Mouse (Mus musculus) limb, embryonic 12.5 days (tissue): ENCODE data around the gene Wwc2. TPM values are rescaled to one million over a fixed set of nuclear protein-coding genes. Genes with fewer than 3 reads are reported as not detected.

Experiments
- ATAC-seq: fragments of 200-750 bp; cut with Nextera tagmentation; 2 replicates; pipeline ENCODE4 v1.8.0; 2017; ENCODE audit warnings: low read depth, moderate TSS enrichment; ENCODE audit not compliant: insufficient number of reproducible peaks, insufficient read depth, low FRiP score, low TSS enrichment
- H3K27ac ChIP-seq: fragments of 300-500 bp; sonication (generic); 2 replicates; pipeline ENCODE4 v1.5.1; 2016; ENCODE audit warnings: mild to moderate bottlenecking, moderate library complexity
- H3K27me3 ChIP-seq: fragments of 300-500 bp; sonication (generic); 2 replicates; pipeline ENCODE4 v1.6.1; 2016; ENCODE audit warnings: mild to moderate bottlenecking, moderate library complexity
- H3K36me3 ChIP-seq: fragments of 300-500 bp; sonication (generic); 2 replicates; pipeline ENCODE4 v1.6.1; 2016; ENCODE audit warnings: mild to moderate bottlenecking, moderate library complexity
- H3K4me1 ChIP-seq: fragments of 300-500 bp; sonication (generic); replicated peaks from 2 replicates; pipeline ENCODE4 v1.6.1; 2016
- H3K4me2 ChIP-seq: fragments of 300-500 bp; sonication (generic); 2 replicates; pipeline ENCODE4 v1.6.1; 2016; ENCODE audit warnings: mild to moderate bottlenecking, moderate library complexity
- H3K4me3 ChIP-seq: fragments of 300-500 bp; sonication (generic); replicated peaks from 2 replicates; pipeline ENCODE4 v1.5.1; 2016; ENCODE audit warnings: mild to moderate bottlenecking
- H3K9ac ChIP-seq: fragments of 300-500 bp; sonication (generic); replicated peaks from 2 replicates; pipeline ENCODE4 v1.6.1; 2016; ENCODE audit warnings: mild to moderate bottlenecking, moderate library complexity
- H3K9me3 ChIP-seq: fragments of 300-500 bp; sonication (generic); 2 replicates; pipeline ENCODE4 v1.6.1; 2016; ENCODE audit warnings: mild to moderate bottlenecking, moderate library complexity
- WGBS: fragments of 180-500 bp; shearing (Covaris S2); methylation state at CpG from one replicate; pipeline ENCODE4 v1.1.7; 2016; 5-methylcytosine and 5-hydroxymethylcytosine counted together
- polyA plus RNA-seq: library from polyadenylated mRNA; unstranded; fragments of >200 nt; fragmentation: Nextera tagmentation; extraction: Ambion mirVana; gene quantifications from 2 replicates; pipeline ENCODE4 v1.2.1, GENCODE M21; 2016

Gene Wwc2
- polyA plus RNA-seq, 1 experiment from 2014 or later: 17.0 TPM

- Histone ChIP-seq H3K27me3 (no peaks in the 10 kb centered on the region), H3K4me2 (no peak overlapping the region), H3K4me3 (no peak overlapping the region), H3K36me3 (no peaks in the 10 kb centered on the region), H3K4me1 (peaks cover 6% of the 10 kb centered on the region; the same call in 1 of the 2 replicates), H3K9me3 (0 out of 2 replicates have a peak, but pooled peaks cover 3% of the 10 kb centered on the region), H3K27ac (no peak overlapping the region), H3K9ac (no peak overlapping the region)
- 93% methylated on average over 15 of the region's 15 CpGs for WGBS
- ATAC-seq: no peak
Observed at GRCm38 (mm10) chr8:47786323-47786722, 204.4 kb downstream of the Wwc2 start.

- ATAC-seq: no peak
- no peak overlapping the region for H3K4me3 ChIP-seq
- no peaks in the 10 kb centered on the region for H3K36me3 ChIP-seq
- H3K9me3 ChIP-seq: 0 out of 2 replicates have a peak, but pooled peaks cover 3% of the 10 kb centered on the region
- no peak overlapping the region for H3K9ac ChIP-seq
- WGBS: 69% methylated on average over 7 of the region's 7 CpGs
- peaks cover 6% of the 10 kb centered on the region; the same call in 1 of the 2 replicates for H3K4me1 ChIP-seq
- H3K4me2 ChIP-seq: no peak overlapping the region
- no peak overlapping the region for H3K27ac ChIP-seq
- H3K27me3 ChIP-seq: no peaks in the 10 kb centered on the region
Observed at GRCm38 (mm10) chr8:47784436-47784835, 206.3 kb downstream of the Wwc2 start.

- no peak overlapping the region for H3K4me3 ChIP-seq
- WGBS: 89% methylated on average over 6 of the region's 6 CpGs
- H3K9me3 ChIP-seq: 0 out of 2 replicates have a peak, but pooled peaks cover 3% of the 10 kb centered on the region
- no peak overlapping the region for H3K9ac ChIP-seq
- no peak overlapping the region for H3K27ac ChIP-seq
- H3K27me3 ChIP-seq: no peaks in the 10 kb centered on the region
- H3K4me2 ChIP-seq: no peak overlapping the region
- no peak for ATAC-seq
- peaks cover 6% of the 10 kb centered on the region; the same call in 1 of the 2 replicates for H3K4me1 ChIP-seq
- no peaks in the 10 kb centered on the region for H3K36me3 ChIP-seq
Observed at GRCm38 (mm10) chr8:47783944-47784343, 206.8 kb downstream of the Wwc2 start.

- Histone ChIP-seq H3K9me3 (0 out of 2 replicates have a peak, but pooled peaks cover 3% of the 10 kb centered on the region), H3K27ac (no peak overlapping the region), H3K36me3 (no peaks in the 10 kb centered on the region)
Observed at GRCm38 (mm10) chr8:47783544-47783943, 207.2 kb downstream of the Wwc2 start.

GRCm38 (mm10) chr8:47781881-47782280 is 208.8 kb downstream of the Wwc2 start:
- H3K27ac ChIP-seq: no peak overlapping the region
- H3K9ac ChIP-seq: no peak overlapping the region
- no peak overlapping the region for H3K4me2 ChIP-seq
- no peaks in the 10 kb centered on the region for H3K4me1 ChIP-seq
- WGBS: 92% methylated on average over 4 of the region's 4 CpGs
- H3K36me3 ChIP-seq: no peaks in the 10 kb centered on the region
- 0 out of 2 replicates have a peak, but pooled peaks cover 3% of the 10 kb centered on the region for H3K9me3 ChIP-seq
- no peak overlapping the region for H3K4me3 ChIP-seq
- H3K27me3 ChIP-seq: no peaks in the 10 kb centered on the region
- ATAC-seq: no peak

More at GRCm38 (mm10) chr8:47783544-47783943, 207.2 kb downstream of the Wwc2 start:
- ATAC-seq: no peak
- H3K4me1 ChIP-seq: peaks cover 6% of the 10 kb centered on the region; the same call in 1 of the 2 replicates
- no peak overlapping the region for H3K4me2 ChIP-seq
- no peak overlapping the region for H3K9ac ChIP-seq
- WGBS: 85% methylated on average over 2 of the region's 2 CpGs
- no peak overlapping the region for H3K4me3 ChIP-seq
- H3K27me3 ChIP-seq: no peaks in the 10 kb centered on the region

- H3K4me3 ChIP-seq: no peak overlapping the region
- WGBS: 76% methylated on average over 6 of the region's 6 CpGs
- no peaks in the 10 kb centered on the region for H3K27me3 ChIP-seq
- ATAC-seq: no peak
- H3K36me3 ChIP-seq: no peaks in the 10 kb centered on the region
- no peak overlapping the region for H3K27ac ChIP-seq
- no peaks in the 10 kb centered on the region for H3K9me3 ChIP-seq
- H3K4me2 ChIP-seq: no peak overlapping the region
- H3K9ac ChIP-seq: no peak overlapping the region
- H3K4me1 ChIP-seq: no peaks in the 10 kb centered on the region
Observed at GRCm38 (mm10) chr8:47779589-47779988, 211.1 kb downstream of the Wwc2 start.

- no peaks in the 10 kb centered on the region for H3K27me3 ChIP-seq
- no peak overlapping the region for H3K4me3 ChIP-seq
- no peak overlapping the region for H3K9ac ChIP-seq
- no peak overlapping the region for H3K27ac ChIP-seq
- no peak for ATAC-seq
- H3K36me3 ChIP-seq: no peaks in the 10 kb centered on the region
- no peak overlapping the region for H3K4me2 ChIP-seq
- H3K9me3 ChIP-seq: no peaks in the 10 kb centered on the region
- 85% methylated on average over 7 of the region's 7 CpGs for WGBS
- no peaks in the 10 kb centered on the region for H3K4me1 ChIP-seq
Observed at GRCm38 (mm10) chr8:47777415-47777814, 213.3 kb downstream of the Wwc2 start.

Other genes starting within 250 kb of the Wwc2 start
- gene Cldn24, start 168.8 kb downstream of the Wwc2 start, polyA plus RNA-seq: not detected in 2 replicates
- not detected in 2 replicates for gene Cldn22, start 166.4 kb downstream of the Wwc2 start, polyA plus RNA-seq
- 34.3 and 39.1 TPM in 2 replicates for gene Dctd, start 108.2 kb upstream of the Wwc2 start, polyA plus RNA-seq